In the genomic region with DNA sequence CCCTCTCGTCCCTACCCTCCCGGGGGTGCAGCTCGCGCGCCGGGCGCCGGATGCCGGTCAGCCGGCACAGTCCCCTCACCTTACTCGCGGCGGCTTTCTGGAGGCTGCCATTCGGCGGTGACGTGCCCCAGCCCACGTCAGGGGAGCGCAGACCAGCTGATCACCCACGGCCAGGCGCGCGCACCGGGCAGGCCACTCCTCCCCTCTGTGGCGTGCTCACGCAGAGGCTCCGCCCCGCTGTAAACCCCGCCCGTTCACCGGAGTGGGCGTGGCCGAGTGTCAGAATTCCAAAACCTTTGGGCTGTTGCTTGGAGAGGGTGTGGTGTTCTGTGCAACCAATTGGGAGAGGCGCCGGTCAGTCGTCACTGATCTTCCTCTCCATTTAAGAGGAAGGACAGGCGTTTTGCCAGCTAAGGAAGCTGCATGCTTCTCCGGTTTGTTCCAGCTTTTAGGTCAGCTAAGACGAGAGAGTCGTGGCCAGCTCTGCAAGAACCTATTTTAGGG, we compare ENCODE assay signal across 8 mouse cellular contexts. TPM values are rescaled to one million over a fixed set of nuclear protein-coding genes. Genes with fewer than 3 reads are reported as not detected.
A peak's percentile ranks its signal among the peaks of the same experiment; 100 is the strongest.
DNase-seq lines count a peak whose midpoint lies in the region; ATAC-seq and TF ChIP-seq lines count a peak whose summit lies in the region.

No protein-coding gene starts in this region.

- ATAC-seq in forebrain, embryonic 13.5 days = peak; percentile 99
- peak; percentile 99 for ATAC-seq in neural tube, embryonic 15.5 days (ENCODE audit: low FRiP score)

- peak overlapping the region; percentile 98 for H3K4me3 ChIP-seq in E14TG2a.4 (replicated peaks; ENCODE audit: low read length)
- peak overlapping the region; percentile 75 for H3K4me3 ChIP-seq in forebrain, embryonic 13.5 days
- H3K4me3 ChIP-seq in neural tube, embryonic 15.5 days (replicated peaks) = peak overlapping the region; percentile 96

- no peaks in the 10 kb centered on the region for H3K27me3 ChIP-seq in E14TG2a.4 (ENCODE audit: insufficient read depth, low read length)
- H3K27me3 ChIP-seq in forebrain, embryonic 13.5 days = no peaks in the 10 kb centered on the region
- no peaks in the 10 kb centered on the region for H3K27me3 ChIP-seq in neural tube, embryonic 15.5 days (replicated peaks)

- peak overlapping the region; percentile 75 for H3K27ac ChIP-seq in forebrain, embryonic 13.5 days
- H3K27ac ChIP-seq in neural tube, embryonic 15.5 days (replicated peaks) = peak overlapping the region; percentile 91

- H3K4me1 ChIP-seq in E14TG2a.4 (replicated peaks; ENCODE audit: low read depth, low read length) = peaks cover 75% of the 10 kb centered on the region
- H3K4me1 ChIP-seq in forebrain, embryonic 13.5 days = peaks cover 14% of the 10 kb centered on the region
- peaks cover 15% of the 10 kb centered on the region for H3K4me1 ChIP-seq in neural tube, embryonic 15.5 days

- H3K9me3 ChIP-seq in E14TG2a.4 (ENCODE audit: low read length) = no peaks in the 10 kb centered on the region
- H3K9me3 ChIP-seq in forebrain, embryonic 13.5 days (replicated peaks) = no peaks in the 10 kb centered on the region
- no peaks in the 10 kb centered on the region for H3K9me3 ChIP-seq in neural tube, embryonic 15.5 days (replicated peaks)

- intact Hi-C loops in heart, postnatal 14 days (cut with DNase I) = no loop called here

- peak; percentile 97 for DNase-seq in c-Kit-positive CD71-positive TER-119-positive erythroid progenitor cells, embryonic 14.5 days (ENCODE audit: low spot score)
- DNase-seq in heart, postnatal 14 days = peak; percentile 99 to 100
- DNase-seq in layer of hippocampus, adult 11-12 months (ENCODE audit: low spot score) = peak; percentile 97
- peak; percentile 99 for DNase-seq in lung, adult 18-20 months
- peak; percentile 95 for DNase-seq in testis, postnatal 14 days (ENCODE audit: low spot score)

- peak overlapping the region; percentile 91 for H3K9ac ChIP-seq in forebrain, embryonic 13.5 days
- peak overlapping the region; percentile 99 for H3K9ac ChIP-seq in neural tube, embryonic 15.5 days (replicated peaks)

- under 1% methylated on average over 38 of the region's 39 CpGs for WGBS in forebrain, embryonic 13.5 days
- under 1% methylated on average over 39 of the region's 39 CpGs for WGBS in neural tube, embryonic 15.5 days

- H3K4me2 ChIP-seq in forebrain, embryonic 13.5 days = peak overlapping the region; percentile 71
- H3K4me2 ChIP-seq in neural tube, embryonic 15.5 days = peak overlapping the region; percentile 81

- H3K36me3 ChIP-seq in E14TG2a.4 (ENCODE audit: insufficient read depth, low read length) = peaks cover 7% of the 10 kb centered on the region; the same call in 1 of the 2 replicates
- H3K36me3 ChIP-seq in forebrain, embryonic 13.5 days (ENCODE audit: poor library complexity, severe bottlenecking) = no peaks in the 10 kb centered on the region
- H3K36me3 ChIP-seq in neural tube, embryonic 15.5 days = no peaks in the 10 kb centered on the region

- no peak for TF ChIP-seq CTCF in E14TG2a.4 (conservative IDR thresholded peaks at IDR 0.05; ENCODE audit: low read length)

RNA-seq across cellular contexts. Expression of gene Xpnpep1, which starts 1.5 kb away (rescaled TPM):
- polyA plus RNA-seq in forebrain, embryonic 13.5 days (2015; fragmentation: Nextera tagmentation; extraction: Ambion mirVana) = 120 and 130 TPM in 2 replicates
- 100 to 1,000 TPM in 1 of 2 experiments, 10 to 100 TPM in 1; 93.8 to 105 TPM for total RNA-seq in heart, postnatal 14 days (2021)
- polyA plus RNA-seq in neural tube, embryonic 15.5 days (2015; fragmentation: Nextera tagmentation; extraction: Ambion mirVana) = 117 and 118 TPM in 2 replicates

Comparison
In these comparisons a context has a peak if more than half of its experiments do, and no peak if none do; other contexts are left out.
1. Peak in every context shown above with its lines: DNase-seq, ATAC-seq, H3K4me3 ChIP-seq and H3K27ac ChIP-seq.